Mouse (Mus musculus) retina, postnatal 1 day (tissue): ENCODE data around the gene Brca2.
"Not testable (repeated sequence)": the region's sequence is repeated elsewhere in the genome, so short reads cannot be mapped to it uniquely, and the experiment has no call there.

Experiments used
- DNase-seq: peaks from one replicate; pipeline ENCODE4 v3.0.0-alpha.2; 2012

Gene Brca2

DNA sequence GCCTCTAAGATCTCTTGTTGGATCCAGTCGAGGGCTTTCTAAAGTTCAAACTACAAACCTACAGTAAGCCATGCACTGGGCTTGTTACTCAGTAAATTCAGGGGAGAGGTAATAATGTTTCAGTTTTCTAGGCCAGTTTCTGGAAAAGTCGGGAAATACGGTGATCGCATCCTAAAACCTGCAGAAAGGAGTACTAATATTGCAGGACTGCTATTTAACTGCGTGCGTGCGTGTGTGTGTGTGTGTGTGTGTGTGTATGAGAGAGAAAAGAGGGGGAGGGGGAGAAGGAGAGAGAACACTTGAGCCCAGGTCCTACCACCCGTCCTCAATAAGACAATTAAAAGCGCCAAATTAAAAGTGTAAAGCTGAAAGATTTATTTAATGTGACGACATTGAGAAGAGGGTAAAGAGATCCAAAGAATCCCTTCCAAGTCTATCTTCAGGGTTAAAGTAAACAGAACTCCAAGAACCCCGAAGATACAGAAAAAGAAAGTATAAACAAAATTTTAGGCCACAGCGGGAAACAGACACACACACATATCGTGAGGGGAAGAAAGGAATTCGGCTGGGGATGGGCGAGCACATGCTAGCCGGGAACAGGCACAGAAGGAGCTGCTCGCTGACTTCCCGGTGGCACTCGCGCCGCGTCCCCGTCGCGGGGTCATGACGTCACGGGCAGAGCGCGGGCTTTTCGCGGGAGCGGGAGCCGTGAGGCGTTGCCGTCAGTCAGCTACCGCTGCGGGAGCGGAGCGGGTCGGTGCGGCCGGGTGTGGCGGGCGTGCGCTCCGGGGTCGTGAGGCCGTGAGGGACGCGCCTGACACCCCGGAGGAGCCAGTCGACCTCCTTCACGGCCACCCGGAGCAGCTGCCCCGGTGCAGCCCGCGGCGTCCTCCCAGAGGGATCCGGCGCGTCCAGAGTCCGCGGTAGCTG lies at the start of gene Brca2:
TSS of gene Brca2 (plus strand) at position 694 of the 930 bp plus-strand sequence.
- DNase-seq = peak; percentile 95

DNA sequence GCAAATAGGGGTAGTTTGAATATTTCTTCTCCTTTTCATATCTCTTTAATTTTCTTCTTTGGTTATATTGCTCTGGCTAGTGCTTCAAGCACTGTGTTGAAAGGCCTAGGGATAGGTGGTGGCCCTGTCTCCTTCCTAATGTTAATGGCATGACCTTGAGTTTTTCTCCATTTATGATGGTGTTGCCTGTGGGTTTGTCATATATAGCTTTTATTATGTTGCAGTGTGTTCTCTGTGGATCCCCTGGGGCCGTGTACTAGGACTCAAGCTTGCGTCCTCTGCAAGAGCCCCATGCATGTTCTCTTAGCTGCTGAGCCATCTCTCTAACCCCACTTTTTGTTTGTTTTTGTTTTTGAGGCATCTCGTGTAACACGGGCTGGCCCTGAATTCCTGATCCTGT lies 45.1 kb upstream of the Brca2 start:
- DNase-seq = no peak

DNA sequence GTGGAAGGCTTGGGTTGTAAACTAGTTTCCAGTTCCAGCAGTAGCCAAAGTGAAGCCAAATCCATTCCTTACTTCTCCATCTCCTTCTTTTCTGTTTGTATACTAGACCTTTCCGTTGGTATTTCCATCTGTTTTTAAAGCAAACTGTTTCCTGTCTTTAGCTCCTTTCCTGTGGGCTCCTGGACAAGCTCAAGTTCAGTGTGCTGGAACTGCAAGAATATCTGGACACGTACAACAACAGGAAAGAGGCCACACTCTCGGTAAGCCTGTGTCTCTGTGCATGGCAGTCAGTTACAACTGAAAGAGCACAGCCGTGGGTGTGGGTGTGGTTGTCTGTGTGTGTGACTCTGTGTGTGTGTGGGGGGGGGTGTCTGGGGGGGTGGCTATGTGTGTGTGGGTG lies 43.8 kb upstream of the Brca2 start:
- DNase-seq = no peak

GRCm38 (mm10) chr5:150485198-150485597 lies 37.2 kb upstream of the Brca2 start:
- DNase-seq = peak; percentile 35

GRCm38 (mm10) chr5:150490285-150490684 lies 32.1 kb upstream of the Brca2 start:
- DNase-seq = no peak

- DNase-seq = no peak
These were observed 31.6 kb upstream of the Brca2 start for GRCm38 (mm10) chr5:150490821-150491220.

- DNase-seq = not testable (repeated sequence)
These were observed 30.8 kb upstream of the Brca2 start for GRCm38 (mm10) chr5:150491573-150492173.

- DNase-seq = peak; percentile 32
These were observed 26.6 kb upstream of the Brca2 start for GRCm38 (mm10) chr5:150495792-150496191.

GRCm38 (mm10) chr5:150510451-150511225 lies 11.8 kb upstream of the Brca2 start:
- no peak for DNase-seq

DNA sequence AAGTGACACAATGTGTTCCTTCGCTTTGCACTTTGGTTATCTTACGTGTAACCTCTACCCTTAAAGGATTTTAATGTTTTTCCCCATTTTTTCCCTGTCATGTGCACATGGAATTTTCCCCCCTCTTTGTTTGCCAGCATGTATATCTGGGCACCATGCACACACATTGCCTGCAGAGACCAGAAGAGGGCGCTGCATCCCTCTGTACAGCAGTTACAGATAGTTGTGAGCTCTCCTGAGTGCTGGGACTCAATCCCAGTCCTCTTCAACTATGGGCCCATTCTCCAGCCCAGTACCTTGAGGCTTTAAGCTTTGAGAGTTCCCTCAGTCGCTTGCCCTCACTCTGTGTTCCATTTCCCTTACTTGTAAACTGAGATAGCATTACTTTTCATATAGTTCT lies 9.2 kb upstream of the Brca2 start:
- DNase-seq = no peak

GRCm38 (mm10) chr5:150514027-150514426 lies 8.4 kb upstream of the Brca2 start:
- no peak for DNase-seq

DNA sequence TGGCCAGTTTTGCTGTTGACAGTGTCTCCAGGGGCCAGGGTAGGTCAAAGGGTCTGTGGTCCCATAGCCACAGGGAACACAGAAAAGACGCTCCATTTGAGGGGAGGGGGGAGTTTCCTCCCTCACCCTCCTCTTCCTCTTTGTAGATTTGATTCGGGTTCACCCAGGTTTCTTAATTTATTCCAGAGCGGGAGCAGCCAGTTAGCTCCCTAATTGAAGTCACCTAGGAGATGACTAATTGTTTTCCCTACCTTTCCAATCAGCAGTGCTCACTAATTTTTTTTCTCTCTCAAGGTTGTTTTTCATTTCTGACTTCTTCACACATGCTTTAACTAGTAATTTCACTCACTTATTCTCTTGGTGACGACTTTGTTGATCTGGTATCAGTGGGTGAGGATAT lies 4.4 kb upstream of the Brca2 start, which contains the start of gene Zar1l:
TSS of gene Zar1l (minus strand) at position 101 of the 400 bp plus-strand sequence.
- no peak for DNase-seq

- DNase-seq = peak; percentile 34
These were observed 2.9 kb upstream of the Brca2 start for GRCm38 (mm10) chr5:150519551-150519950.

DNA sequence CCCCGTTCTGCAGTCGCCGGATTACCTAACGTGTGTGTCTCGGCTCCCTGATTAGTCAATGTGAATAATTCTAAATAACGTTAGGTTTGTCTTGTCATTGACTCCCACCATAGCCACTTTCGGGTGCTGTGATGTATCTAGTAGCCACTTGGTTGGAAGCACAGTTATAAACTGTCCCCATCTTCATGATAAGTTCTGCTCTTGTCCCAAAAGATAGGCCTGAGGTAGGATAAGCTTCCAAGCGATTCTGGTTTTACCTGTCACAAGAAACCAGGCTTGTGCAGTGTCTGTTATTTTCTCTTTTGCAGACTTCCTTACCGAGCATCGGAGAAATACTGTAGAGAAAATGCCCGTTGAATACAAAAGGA lies 421 bp downstream of the Brca2 start:
- no peak for DNase-seq

DNA sequence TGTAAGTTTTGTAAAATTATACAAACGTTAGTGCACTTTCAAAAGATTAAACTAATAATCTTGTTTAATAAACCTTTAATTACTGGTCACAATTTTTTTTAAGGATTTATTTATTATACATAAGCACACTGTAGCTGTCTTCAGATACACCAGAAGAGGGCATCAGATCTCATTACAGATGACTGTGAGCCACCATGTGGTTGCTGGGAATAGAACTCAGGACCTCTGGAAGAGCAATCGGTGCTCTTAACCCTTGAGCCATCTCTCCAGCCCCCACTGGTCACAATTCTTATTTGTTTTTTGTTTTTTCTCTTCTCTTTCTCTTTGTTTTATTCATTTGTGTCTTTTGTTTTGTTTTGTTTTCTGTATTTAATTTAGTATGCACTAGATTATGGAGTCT lies 2.8 kb downstream of the Brca2 start:
- DNase-seq = no peak

- DNase-seq = no peak
These were observed 18.9 kb downstream of the Brca2 start for GRCm38 (mm10) chr5:150541302-150541701.

DNA sequence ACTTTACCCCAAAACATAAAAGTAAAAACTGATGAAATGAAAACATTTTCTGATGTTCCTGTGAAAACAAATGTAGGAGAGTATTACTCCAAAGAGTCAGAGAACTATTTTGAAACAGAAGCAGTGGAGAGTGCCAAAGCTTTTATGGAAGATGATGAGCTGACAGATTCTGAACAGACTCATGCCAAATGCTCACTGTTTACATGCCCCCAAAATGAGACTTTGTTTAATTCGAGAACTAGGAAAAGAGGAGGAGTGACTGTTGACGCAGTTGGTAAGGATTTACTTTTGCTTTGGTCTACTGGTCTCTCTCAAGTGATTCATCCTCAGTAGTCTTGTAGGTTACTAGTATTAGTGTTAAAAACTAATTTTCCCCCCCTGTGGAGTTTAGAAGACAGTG lies 20.8 kb downstream of the Brca2 start:
- no peak for DNase-seq

GRCm38 (mm10) chr5:150551637-150552036 lies 29.2 kb downstream of the Brca2 start:
- DNase-seq = no peak

DNA sequence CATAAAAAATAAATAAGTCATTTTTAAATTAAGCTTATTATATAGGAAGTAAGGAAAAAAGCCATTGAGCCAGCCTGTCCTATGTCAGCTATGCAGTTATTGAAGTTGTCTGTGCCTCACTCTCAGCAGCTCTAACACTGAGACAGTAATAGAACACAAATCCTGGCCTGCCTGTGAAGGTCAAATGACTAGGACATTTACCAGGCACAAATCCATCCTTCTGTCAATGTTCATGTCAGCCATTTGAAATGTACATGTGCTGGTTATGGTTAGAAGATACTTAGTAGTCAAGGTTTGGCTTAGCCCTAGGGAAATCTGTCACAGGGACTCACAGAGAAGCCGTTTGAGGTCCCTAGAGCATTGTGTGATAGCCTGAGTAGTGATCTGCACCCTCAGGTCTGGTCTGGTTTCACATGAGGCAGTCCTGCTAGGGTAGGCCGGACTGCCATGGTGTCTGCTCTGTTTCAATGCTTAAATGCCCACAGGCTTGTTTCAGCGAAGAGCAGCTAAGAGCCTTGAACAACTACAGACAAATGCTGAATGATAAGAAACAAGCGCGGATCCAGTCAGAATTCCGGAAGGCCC lies 37.2 kb downstream of the Brca2 start:
- DNase-seq = peak; percentile 6

DNA sequence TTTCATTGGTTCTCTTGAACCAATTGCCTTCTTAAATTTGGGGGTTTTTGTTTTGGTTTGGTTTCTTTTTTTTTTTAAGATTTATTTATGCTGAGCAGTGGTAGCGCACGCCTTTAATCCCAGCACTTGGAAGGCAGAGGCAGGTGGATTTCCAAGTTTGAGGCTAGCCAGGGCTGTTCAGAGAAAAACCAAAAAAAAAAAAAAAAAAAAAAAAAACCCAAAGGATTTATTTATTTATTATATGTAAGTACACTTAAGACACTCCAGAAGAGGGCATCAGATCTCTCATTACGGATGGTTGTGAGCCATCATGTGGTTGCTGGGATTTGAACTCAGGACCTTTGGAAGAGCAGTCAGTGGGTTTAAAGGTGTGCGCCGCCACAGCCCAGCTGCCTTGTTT lies 38.4 kb downstream of the Brca2 start:
- no peak for DNase-seq

GRCm38 (mm10) chr5:150561376-150561775 lies 38.9 kb downstream of the Brca2 start:
- DNase-seq = no peak

GRCm38 (mm10) chr5:150561783-150562182 lies 39.4 kb downstream of the Brca2 start:
- DNase-seq = no peak

GRCm38 (mm10) chr5:150564426-150564825 lies 42.0 kb downstream of the Brca2 start:
- no peak for DNase-seq
